Mouse (Mus musculus) liver, postnatal 0 days (tissue): ENCODE data around the gene Ntm. TPM values are rescaled to one million over a fixed set of nuclear protein-coding genes. Genes with fewer than 3 reads are reported as not detected.

Experiments
- ATAC-seq: fragments of 200-750 bp; cut with Nextera tagmentation; 2 replicates; pipeline ENCODE4 v1.8.0; 2017; ENCODE audit warnings: mild to moderate bottlenecking, moderate library complexity
- DNase-seq: peaks from one replicate; pipeline ENCODE4 v3.0.0-alpha.2; 2016
- H3K27ac ChIP-seq: fragments of 300-500 bp; sonication (generic); 2 replicates; pipeline ENCODE4 v1.5.1; 2014; ENCODE audit warnings: antibody characterized with exemption, moderate library complexity, mild to moderate bottlenecking, low read depth
- H3K27me3 ChIP-seq: fragments of 300-500 bp; sonication (generic); 2 replicates; pipeline ENCODE4 v1.6.1; 2014; ENCODE audit warnings: low read length, control low read depth, mixed read lengths; ENCODE audit not compliant: insufficient read depth
- H3K36me3 ChIP-seq: fragments of 300-500 bp; sonication (generic); replicated peaks from 2 replicates; pipeline ENCODE4 v1.6.1; 2014; ENCODE audit warnings: mild to moderate bottlenecking, control low read depth, low read length, moderate library complexity, mixed read lengths; ENCODE audit not compliant: insufficient read depth
- H3K4me1 ChIP-seq: fragments of 300-500 bp; sonication (generic); 2 replicates; pipeline ENCODE4 v1.6.1; 2014; ENCODE audit warnings: antibody characterized with exemption, mild to moderate bottlenecking, control low read depth; ENCODE audit not compliant: insufficient read depth
- H3K4me2 ChIP-seq: fragments of 300-500 bp; sonication (generic); 2 replicates; pipeline ENCODE4 v1.6.1; 2014; ENCODE audit warnings: low read depth, mild to moderate bottlenecking, low read length, moderate library complexity, mixed read lengths
- H3K4me3 ChIP-seq: fragments of 300-500 bp; sonication (generic); 2 replicates; pipeline ENCODE4 v1.5.1; 2014; ENCODE audit warnings: low read depth, low read length
- H3K9ac ChIP-seq: fragments of 300-500 bp; sonication (generic); replicated peaks from 2 replicates; pipeline ENCODE4 v1.6.1; 2014; ENCODE audit warnings: mild to moderate bottlenecking, moderate library complexity
- H3K9me3 ChIP-seq: fragments of 300-500 bp; sonication (generic); 2 replicates; pipeline ENCODE4 v1.6.1; 2016; ENCODE audit warnings: mild to moderate bottlenecking, control low read depth, low read length, mixed read lengths
- CTCF ChIP-seq: sonication (generic); IDR thresholded peaks from 2 replicates; pipeline ENCODE4 v1.5.1; 2016; ENCODE audit warnings: antibody characterized with exemption, low read depth
- EP300 ChIP-seq: IDR thresholded peaks from 2 replicates; pipeline ENCODE4 v1.6.1; 2016; ENCODE audit warnings: antibody characterized with exemption, low read depth, mild to moderate bottlenecking
- WGBS: fragments of 180-500 bp; shearing (Covaris S2); extraction: QIAGEN DNeasy Blood & Tissue Kit; methylation state at CpG from one replicate; pipeline ENCODE4 v1.1.7; 2014; ENCODE audit not compliant: insufficient replicate concordance; 5-methylcytosine and 5-hydroxymethylcytosine counted together
- polyA plus RNA-seq: library from polyadenylated mRNA; unstranded; fragments of >200 nt; fragmentation: Nextera tagmentation; extraction: Ambion mirVana; gene quantifications from 2 replicates; pipeline ENCODE4 v1.2.1, GENCODE M21; 2015

The Ntm gene
- polyA plus RNA-seq, 1 experiment from 2014 or later: 1.00 TPM

DNA sequence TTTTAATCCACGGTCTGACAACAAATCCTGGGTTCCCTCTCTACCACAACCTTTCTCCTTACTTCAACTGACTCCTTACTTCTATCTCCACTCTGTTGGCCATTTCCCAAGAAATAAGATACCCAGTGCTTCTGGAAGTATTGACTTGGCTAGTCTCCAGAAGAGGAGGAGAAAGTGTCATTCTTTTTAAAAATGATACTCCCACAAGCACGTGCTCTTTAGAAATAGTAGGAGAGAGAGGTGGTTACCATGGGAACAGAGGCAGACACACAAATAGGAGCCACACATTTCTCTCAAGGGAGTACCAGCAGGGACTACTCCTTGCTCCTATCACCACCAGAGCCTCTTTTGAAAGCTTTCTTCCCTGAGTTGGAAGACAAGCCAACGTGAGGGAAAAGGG, 645.3 kb downstream of the Ntm start:
- Histone ChIP-seq H3K36me3 (no peaks in the 10 kb centered on the region), H3K4me1 (no peaks in the 10 kb centered on the region), H3K9ac (no peak overlapping the region), H3K9me3 (no peaks in the 10 kb centered on the region), H3K27me3 (no peaks in the 10 kb centered on the region), H3K27ac (no peak overlapping the region), H3K4me3 (no peak overlapping the region), H3K4me2 (no peak overlapping the region)
- 52% methylated on average over 3 of the region's 3 CpGs for WGBS
- DNase-seq (no peak), ATAC-seq (no peak)
- no peak for TF ChIP-seq EP300
- TF ChIP-seq CTCF: no peak

DNA sequence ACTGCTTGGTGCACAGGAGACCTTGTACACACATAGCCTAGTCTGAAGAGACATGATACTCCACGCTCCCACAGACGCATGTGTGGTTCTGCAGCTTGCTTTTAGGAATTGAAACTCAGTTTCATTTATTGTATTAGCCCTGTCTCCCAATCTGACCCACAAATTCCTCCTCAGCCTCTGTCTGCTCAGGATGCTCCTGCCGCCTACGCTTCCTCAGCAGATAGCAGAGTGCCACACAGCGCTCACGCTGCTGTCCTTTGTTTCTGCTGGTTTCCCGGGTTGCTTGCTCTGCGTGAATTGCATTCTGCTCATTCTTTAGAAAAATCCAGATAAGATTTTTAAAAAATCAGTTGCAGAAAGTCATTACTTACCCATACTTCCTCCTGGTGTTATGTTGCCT, 647.1 kb downstream of the Ntm start:
- H3K27me3 ChIP-seq: no peaks in the 10 kb centered on the region
- no peak for ATAC-seq
- no peak for TF ChIP-seq CTCF
- no peak for TF ChIP-seq EP300

DNA sequence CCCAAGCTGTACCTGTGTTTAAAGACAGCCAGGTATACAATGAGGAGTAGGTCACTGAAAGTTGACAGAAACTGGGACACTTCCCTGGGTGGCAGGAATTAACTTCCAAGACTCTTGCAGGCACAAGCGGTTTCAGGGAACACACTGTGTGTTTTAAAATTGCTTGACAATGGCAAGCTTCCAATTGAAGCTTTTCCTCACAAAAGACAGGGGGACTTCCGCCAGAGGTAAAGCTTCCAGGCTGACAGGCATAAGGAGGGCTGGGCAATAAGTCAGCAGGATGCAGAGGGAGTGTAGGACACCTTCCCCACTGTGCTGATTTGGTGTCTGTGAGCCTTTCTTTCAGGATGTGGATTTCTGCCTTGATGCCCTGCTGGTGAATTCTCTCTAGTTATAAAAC, 656.0 kb downstream of the Ntm start:
- TF ChIP-seq EP300 (no peak), CTCF (no peak)
- WGBS: 18% methylated on average over 2 of the region's 2 CpGs
- Histone ChIP-seq H3K9me3 (no peaks in the 10 kb centered on the region), H3K36me3 (no peaks in the 10 kb centered on the region), H3K9ac (no peak overlapping the region), H3K4me2 (no peak overlapping the region), H3K4me3 (no peak overlapping the region), H3K27ac (no peak overlapping the region), H3K4me1 (no peaks in the 10 kb centered on the region), H3K27me3 (no peaks in the 10 kb centered on the region)
- no peak for ATAC-seq
- no peak for DNase-seq

More for the DNA sequence above, 647.1 kb downstream of the Ntm start:
- Histone ChIP-seq H3K4me2 (no peak overlapping the region), H3K36me3 (no peaks in the 10 kb centered on the region), H3K27ac (no peak overlapping the region), H3K4me1 (no peaks in the 10 kb centered on the region), H3K9me3 (no peaks in the 10 kb centered on the region), H3K9ac (no peak overlapping the region), H3K4me3 (no peak overlapping the region)
- DNase-seq: no peak
- 49% methylated on average over 8 of the region's 8 CpGs for WGBS

DNA sequence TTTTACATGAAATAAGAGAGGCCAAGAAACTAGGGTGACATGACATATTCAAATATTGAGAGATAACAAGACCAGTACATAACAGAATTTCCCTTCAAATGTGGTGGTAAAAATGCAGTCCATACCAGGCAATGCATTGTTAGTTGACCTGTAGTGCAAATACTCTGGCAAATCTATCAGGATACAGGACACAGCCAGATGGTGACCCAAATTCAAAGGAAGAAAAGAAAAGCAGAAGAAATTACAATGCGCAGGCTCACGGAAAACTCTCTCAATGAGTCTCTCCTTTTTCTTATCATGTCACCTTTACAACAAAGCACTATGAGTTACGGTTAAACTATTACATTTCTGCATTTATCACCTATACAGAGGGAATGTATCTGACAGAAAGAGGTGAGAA, 664.6 kb downstream of the Ntm start:
- no peak for DNase-seq
- ATAC-seq: no peak

DNA sequence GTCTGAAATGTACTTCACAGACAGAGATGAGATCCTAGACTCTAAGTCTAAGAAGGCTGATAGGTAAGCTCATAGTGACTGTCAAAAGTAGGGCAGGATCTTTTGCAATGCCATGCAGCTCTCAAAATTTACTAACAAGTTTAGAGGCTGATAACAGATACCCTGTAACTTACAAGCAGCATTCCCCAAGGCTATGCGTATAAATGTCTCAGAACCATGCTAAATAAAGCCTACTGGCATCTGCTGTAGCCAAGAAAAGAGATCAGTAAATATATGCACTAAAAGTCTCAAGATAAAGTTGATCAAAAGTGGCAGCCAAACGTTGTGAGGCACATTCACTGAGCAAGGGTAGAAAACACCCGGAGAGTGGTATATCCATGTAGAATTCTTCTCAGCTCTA, 666.2 kb downstream of the Ntm start:
- 66% methylated on average over 3 of the region's 3 CpGs for WGBS
- H3K9me3 ChIP-seq: no peaks in the 10 kb centered on the region
- no peak for DNase-seq
- H3K27ac ChIP-seq: no peak overlapping the region
- H3K9ac ChIP-seq: no peak overlapping the region
- no peaks in the 10 kb centered on the region for H3K27me3 ChIP-seq
- no peak for ATAC-seq
- H3K4me1 ChIP-seq: no peaks in the 10 kb centered on the region
- H3K36me3 ChIP-seq: no peaks in the 10 kb centered on the region
- no peak for TF ChIP-seq CTCF
- TF ChIP-seq EP300: no peak
- H3K4me2 ChIP-seq: no peak overlapping the region
- H3K4me3 ChIP-seq: no peak overlapping the region

More for the DNA sequence above, 664.6 kb downstream of the Ntm start:
- no peak overlapping the region for H3K9ac ChIP-seq
- no peaks in the 10 kb centered on the region for H3K27me3 ChIP-seq
- H3K4me2 ChIP-seq: no peak overlapping the region
- H3K9me3 ChIP-seq: no peaks in the 10 kb centered on the region
- H3K36me3 ChIP-seq: no peaks in the 10 kb centered on the region
- no peaks in the 10 kb centered on the region for H3K4me1 ChIP-seq
- no peak overlapping the region for H3K27ac ChIP-seq
- no peak for TF ChIP-seq CTCF
- no peak for TF ChIP-seq EP300
- 80% methylated on average over 3 of the region's 3 CpGs for WGBS
- no peak overlapping the region for H3K4me3 ChIP-seq

DNA sequence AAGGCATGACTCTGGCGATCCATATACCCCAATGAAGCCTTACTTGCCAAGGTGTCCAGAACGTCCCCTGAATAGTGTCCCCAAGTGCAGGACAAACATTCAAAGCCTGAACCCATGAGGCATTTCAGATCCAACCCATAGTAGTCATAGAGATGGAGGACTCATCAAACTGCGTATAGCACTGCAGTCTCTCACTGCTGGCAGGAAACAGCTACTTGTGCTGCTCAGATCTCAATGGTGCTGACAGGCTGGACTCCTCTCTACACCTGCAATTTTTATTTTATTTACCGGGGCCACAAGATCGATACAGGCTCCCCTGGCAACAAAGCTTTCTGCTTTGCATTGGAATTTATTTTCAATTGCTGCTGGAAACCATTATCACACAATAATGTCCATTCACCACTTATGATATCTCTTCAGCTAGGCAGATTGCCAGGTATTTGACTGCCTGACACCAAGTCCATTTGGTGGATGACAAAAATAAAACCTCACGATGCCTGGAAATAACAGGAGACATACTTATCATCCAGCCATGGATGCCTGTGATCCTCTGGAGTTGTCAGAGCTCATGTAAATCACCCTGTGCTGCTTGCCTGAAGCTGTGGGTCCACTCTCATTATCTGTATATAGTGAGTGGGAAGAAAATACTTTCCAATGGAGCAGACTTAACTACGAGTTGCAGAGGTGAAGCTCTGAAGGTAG, 674.8 kb downstream of the Ntm start:
- H3K9me3 ChIP-seq: no peaks in the 10 kb centered on the region
- no peaks in the 10 kb centered on the region for H3K27me3 ChIP-seq
- WGBS: 68% methylated on average over 7 of the region's 7 CpGs
- H3K9ac ChIP-seq: no peak overlapping the region
- H3K4me3 ChIP-seq: no peak overlapping the region
- no peak for ATAC-seq
- DNase-seq: no peak
- no peaks in the 10 kb centered on the region for H3K36me3 ChIP-seq
- no peak overlapping the region for H3K4me2 ChIP-seq
- no peaks in the 10 kb centered on the region for H3K4me1 ChIP-seq
- TF ChIP-seq EP300 (no peak), CTCF (no peak)
- H3K27ac ChIP-seq: no peak overlapping the region
